Mouse (Mus musculus): ENCODE results near the gene Zdhhc18.
A peak's percentile ranks its signal among the peaks of the same experiment; 100 is the strongest.

Zdhhc18 gene

DNA sequence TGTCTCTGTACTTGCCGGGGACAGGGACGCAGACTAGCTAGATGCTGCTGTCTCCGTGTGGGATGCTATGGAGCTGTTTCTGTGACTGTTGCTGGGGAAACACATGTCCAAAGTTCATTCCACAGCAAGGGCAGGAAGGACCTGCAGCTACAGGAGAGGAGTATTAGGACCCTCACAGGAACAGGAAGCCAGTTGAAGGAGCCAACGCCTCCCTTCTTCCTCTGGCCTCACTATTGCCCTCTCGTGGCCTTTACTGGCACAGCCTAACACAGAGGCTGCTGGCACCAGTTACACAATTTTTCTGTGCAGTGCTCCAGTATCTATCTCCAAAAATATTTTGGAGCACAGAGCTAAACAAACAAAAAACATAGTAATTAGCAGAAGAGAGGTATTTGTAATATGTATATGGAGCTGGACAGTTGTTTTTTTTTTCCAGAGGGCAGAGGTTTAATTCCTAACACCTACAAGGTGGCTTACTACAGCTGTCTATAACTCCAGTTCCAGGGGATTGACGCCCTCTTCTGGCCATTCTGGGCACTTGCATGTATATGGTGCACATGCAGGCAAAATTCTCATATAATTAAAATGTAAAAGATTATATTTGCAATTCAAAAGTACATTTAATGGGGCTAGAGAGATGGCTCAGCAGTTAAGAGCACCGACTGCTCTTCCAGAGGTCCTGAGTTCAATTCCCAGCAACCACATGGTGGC lies at the start of gene Zdhhc18:
Gene Zdhhc18 (minus strand): TSS at position 166 of the 711 bp plus-strand sequence.
- peak; percentile 79 to 94 for DNase-seq (ENCODE audit: inconsistent age in 2 of 2, low spot score in 1 of 2)

DNA sequence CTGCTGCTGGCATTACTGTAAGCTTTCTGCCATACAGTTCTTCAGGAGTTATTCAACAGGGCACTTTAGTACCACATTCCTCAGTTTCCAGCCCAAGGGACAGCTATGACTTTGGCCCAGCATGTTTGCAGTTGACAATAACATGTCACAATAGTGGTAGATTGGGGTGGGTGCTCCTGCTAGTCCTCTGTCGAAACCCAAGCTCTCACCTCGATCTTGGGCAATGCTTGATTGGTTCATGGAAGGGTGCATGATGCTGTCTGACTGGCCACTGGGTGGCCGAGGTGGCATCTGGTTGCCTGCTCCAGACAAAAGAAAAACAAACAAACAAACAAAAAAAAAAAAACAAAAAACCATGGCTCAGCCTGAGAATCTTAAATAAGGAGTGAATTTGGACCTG lies 45.4 kb upstream of the Zdhhc18 start:
- no peak for DNase-seq (ENCODE audit: inconsistent age in 2 of 2, low spot score in 1 of 2)

- peak; percentile 28 to 75 for DNase-seq (ENCODE audit: inconsistent age in 2 of 2, low spot score in 1 of 2)
These were observed 40.3 kb upstream of the Zdhhc18 start for GRCm38 (mm10) chr4:133690252-133690651.

DNA sequence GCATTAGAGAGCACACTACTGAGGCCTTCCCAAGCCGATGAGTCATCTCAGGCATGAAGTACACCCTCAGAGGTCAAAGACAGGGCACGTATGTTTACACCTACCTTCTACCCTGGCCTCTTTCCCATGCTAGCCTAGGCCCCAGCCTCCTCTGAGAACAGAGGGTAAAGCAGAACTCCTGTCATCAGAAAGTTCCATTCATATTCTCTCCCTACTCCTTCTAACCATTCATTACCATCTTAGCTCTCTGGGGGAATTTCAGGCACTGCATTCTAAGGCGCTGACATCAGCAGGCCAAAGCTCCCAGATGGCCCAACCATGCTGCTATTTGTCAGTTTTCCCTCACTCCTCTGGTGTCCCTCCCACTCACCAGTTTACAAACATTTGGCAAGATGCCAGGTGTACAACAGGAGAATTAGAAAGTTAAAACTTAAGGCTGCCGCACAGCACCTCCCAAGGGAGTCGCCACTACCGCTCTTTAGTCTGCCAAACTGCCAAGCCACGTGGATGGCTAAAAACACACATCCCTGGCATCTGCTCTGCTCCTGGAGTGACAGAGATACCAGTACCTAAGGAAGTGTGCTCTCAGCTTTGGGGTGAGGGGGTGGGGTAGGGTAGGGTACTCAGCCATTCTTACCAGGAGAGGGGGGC lies 38.6 kb upstream of the Zdhhc18 start:
- peak; percentile 44 to 81 for DNase-seq (ENCODE audit: inconsistent age in 2 of 2, low spot score in 1 of 2)

- no peak for DNase-seq (ENCODE audit: inconsistent age in 2 of 2, low spot score in 1 of 2)
These were observed 37.2 kb upstream of the Zdhhc18 start for GRCm38 (mm10) chr4:133687126-133687525.

DNA sequence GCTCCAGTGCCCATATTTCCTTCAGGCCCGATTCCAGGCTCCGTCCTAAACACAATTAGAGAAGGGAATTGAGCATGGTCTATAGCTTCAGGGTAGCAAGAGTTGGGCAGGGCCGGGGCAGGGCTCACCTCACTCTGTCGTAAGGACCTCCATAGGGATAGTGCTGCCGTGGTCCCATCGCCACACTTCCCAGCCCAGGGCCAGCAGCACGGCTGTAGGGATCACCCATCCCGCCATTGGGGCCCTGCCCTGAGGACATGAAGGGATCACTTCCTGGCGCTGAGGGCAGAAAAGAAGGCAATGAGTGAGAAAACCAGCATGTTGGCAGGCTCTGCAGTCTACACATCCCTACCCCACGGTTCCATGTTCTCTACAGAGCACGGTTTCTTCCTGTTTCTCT lies 36.6 kb upstream of the Zdhhc18 start:
- DNase-seq (ENCODE audit: inconsistent age in 2 of 2, low spot score in 1 of 2) = no peak

- DNase-seq (ENCODE audit: inconsistent age in 2 of 2, low spot score in 1 of 2) = peak; percentile 52 to 73
These were observed 30.3 kb upstream of the Zdhhc18 start for GRCm38 (mm10) chr4:133680206-133680786.

- no peak for DNase-seq (ENCODE audit: inconsistent age in 2 of 2, low spot score in 1 of 2)
These were observed 29.7 kb upstream of the Zdhhc18 start for GRCm38 (mm10) chr4:133679629-133680028.

- no peak for DNase-seq (ENCODE audit: inconsistent age in 2 of 2, low spot score in 1 of 2)
These were observed 27.3 kb upstream of the Zdhhc18 start for GRCm38 (mm10) chr4:133677266-133677665.

DNA sequence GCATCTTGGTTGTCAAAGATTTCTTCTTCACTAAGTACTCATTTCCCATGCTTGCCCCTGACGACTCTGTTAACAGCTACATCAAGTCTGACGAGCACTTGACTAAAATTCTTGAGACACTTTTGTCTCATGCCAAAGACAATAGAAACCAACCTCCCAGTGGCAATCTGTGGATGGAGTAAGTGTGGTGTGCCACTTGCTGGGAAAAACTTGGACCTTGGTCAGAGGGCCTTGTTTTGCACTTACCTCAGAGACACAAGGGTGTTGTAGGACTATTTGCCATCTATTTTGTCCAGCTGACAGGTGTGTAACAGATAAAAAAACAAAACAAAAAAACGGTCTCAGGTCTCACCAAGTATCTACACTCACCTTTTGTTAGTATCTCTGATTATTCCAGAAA lies 26.2 kb upstream of the Zdhhc18 start:
- DNase-seq (ENCODE audit: inconsistent age in 2 of 2, low spot score in 1 of 2) = no peak

- peak; percentile 81 to 90 for DNase-seq (ENCODE audit: inconsistent age in 2 of 2, low spot score in 1 of 2)
These were observed 25.7 kb upstream of the Zdhhc18 start for GRCm38 (mm10) chr4:133675594-133676016.

DNA sequence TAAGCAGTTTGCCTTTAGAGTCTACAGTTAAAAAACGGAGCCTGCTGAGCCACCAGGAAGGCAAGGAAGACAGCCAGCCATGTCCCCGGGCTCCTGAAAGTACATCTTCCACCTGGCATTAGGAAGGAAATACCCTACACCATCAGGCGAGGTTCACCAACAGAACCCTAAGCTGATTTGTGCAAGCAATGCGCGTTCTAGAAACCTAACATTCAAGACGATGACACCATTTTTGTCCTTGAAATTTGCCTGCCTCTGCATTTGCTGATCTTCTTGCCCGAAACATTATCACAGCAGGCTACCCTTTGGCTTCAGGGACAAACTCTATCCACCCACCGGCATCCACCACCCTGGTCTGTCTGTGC lies 24.4 kb upstream of the Zdhhc18 start:
- DNase-seq (ENCODE audit: inconsistent age in 2 of 2, low spot score in 1 of 2) = peak in 1 of 2 experiments; percentile 79

DNA sequence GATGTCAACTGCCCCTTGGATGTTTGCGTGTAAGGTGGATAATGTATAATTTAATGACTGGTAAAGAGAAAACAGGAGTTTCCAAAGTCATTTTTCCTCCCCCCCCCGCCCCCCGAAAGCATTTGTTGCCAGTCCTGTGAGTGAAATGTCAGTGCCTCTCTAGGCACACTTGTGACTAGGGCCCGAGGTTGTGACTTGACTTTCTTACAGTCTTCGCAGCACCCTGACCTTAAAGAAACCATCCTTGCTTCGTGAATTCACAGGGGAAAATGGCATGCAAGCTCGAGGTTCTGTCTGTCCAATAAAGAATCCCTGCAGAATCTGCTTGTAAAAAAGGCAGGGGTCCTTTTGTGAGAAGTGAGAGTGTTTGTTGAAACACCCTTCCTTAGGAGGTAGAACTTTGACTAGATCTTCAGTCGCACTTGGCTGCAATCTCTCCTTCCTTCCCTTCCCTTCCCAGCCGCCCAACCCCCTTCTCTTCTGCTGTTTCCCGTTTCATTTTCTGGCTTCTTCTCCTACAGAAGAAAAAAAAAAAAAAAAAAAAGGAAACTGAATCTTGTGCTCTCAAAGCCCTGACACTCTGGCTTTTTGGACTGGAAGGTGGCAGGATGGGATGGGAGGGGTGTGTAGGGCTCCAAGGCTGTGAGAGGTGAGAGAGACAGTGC lies 23.8 kb upstream of the Zdhhc18 start:
- DNase-seq (ENCODE audit: inconsistent age in 2 of 2, low spot score in 1 of 2) = peak; percentile 60 to 81

- peak; percentile 58 to 85 for DNase-seq (ENCODE audit: inconsistent age in 2 of 2, low spot score in 1 of 2)
These were observed 23.1 kb upstream of the Zdhhc18 start for GRCm38 (mm10) chr4:133672845-133673647.

GRCm38 (mm10) chr4:133671881-133672844 lies 22.2 kb upstream of the Zdhhc18 start, which contains the start of gene Pigv:
Pigv (minus strand) TSS chr4:133672647.
- DNase-seq (ENCODE audit: inconsistent age in 2 of 2, low spot score in 1 of 2) = peak; percentile 95 to 99

- DNase-seq (ENCODE audit: inconsistent age in 2 of 2, low spot score in 1 of 2) = peak; percentile 86 to 96
These were observed 21.4 kb upstream of the Zdhhc18 start for GRCm38 (mm10) chr4:133671184-133671880.

DNA sequence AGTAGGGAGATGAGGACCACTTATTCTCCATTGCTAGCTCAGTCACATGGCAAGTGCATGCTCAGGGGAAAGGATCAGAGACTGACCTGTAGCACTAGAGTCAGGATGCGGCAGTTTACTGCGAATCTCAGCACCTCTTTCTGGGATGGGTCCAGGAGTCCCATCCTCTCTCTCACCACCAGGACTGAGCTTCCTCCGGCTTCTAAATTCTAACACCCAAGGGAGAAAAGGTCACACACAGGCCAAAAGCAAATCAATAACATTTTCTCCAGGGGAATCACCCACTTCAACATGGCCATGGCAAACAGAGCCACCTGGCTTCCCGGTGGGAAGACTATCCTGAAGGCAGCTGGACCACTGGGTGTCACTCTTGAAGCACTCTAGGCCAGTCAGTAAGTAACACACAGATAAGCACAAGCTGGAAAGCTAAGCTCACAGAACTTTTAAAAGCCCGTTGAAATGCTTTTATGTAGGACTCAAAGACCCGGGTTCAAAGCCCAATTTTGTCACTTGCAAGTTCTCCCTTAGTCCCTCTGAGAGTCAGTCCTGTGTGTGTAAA lies 19.8 kb upstream of the Zdhhc18 start:
- no peak for DNase-seq (ENCODE audit: inconsistent age in 2 of 2, low spot score in 1 of 2)

DNA sequence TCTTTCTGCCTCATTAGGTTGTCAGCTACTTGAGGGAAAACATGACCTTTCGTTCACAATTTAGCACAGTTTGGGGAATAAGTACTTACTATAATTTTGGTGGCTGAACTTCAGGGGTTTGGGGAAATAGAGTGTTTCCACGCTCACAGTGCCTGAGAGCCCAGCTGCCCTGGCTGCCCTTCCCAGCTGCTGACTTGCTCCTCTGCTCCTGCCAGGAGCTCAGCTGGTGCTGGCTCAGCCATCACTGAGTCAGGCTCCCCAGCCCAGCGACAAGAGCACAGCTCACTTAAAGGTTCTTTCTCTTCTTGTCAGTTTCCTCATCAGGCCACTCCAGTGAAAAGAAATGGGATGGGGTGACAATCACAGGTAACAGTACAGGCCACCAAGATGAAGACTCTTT lies 18.6 kb upstream of the Zdhhc18 start:
- no peak for DNase-seq (ENCODE audit: inconsistent age in 2 of 2, low spot score in 1 of 2)

- no peak for DNase-seq (ENCODE audit: inconsistent age in 2 of 2, low spot score in 1 of 2)
These were observed 16.2 kb upstream of the Zdhhc18 start for GRCm38 (mm10) chr4:133666199-133666598.

All from adrenal gland, adult (tissue).